ENCODE assay signal across 25 mouse cellular contexts in the genomic region with DNA sequence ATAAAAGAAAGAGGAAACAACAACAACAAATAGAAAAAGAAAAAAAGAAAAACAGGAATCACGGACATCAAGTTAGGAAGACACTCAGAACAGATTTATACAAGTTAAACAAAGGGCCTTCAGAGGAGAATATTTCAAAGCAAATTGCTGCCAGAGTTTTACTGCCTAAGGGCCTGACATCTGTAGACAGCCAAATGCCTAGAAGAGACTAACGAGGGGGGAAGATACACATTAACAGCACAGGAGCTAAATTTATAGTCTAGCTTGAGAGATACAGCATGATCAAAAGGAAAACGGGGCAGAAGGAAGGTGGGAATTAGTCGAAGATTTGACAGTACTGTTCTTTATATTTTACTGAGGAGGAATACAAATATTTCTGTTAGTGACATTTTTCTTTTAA.
DNase-seq lines count a peak whose midpoint lies in the region; ATAC-seq and TF ChIP-seq lines count a peak whose summit lies in the region.
"Had no signal": no experiment of that assay in that cellular context is flagged by ENCODE, and none has a peak within 500 bp of the region (broad histone marks: within the 10 kb centered on the region; RNA-seq: fewer than 3 reads in every experiment).

No protein-coding gene starts in this region.

- H3K36me3 ChIP-seq in embryonic facial prominence, embryonic 11.5 days (replicated peaks; ENCODE audit: control insufficient read depth, insufficient read depth, low read depth, low read length): no peaks in the 10 kb centered on the region
- no peaks in the 10 kb centered on the region for H3K36me3 ChIP-seq in embryonic facial prominence, embryonic 10.5 days (replicated peaks)
- H3K36me3 ChIP-seq in kidney, postnatal 0 days (ENCODE audit: insufficient read depth, low read length): no peaks in the 10 kb centered on the region
- H3K36me3 ChIP-seq in kidney, embryonic 16.5 days (ENCODE audit: insufficient read depth, low read length): no peaks in the 10 kb centered on the region
- no peaks in the 10 kb centered on the region for H3K36me3 ChIP-seq in neural tube, embryonic 13.5 days
- H3K36me3 ChIP-seq in neural tube, embryonic 15.5 days: no peaks in the 10 kb centered on the region
- no peaks in the 10 kb centered on the region for H3K36me3 ChIP-seq in heart, embryonic 12.5 days
- H3K36me3 ChIP-seq: G1E; liver, embryonic 12.5 days had no signal

- no peak for TF ChIP-seq CTCF in kidney, postnatal 0 days (IDR thresholded peaks at IDR 0.05; ENCODE audit: low read depth)

- H3K4me3 ChIP-seq in embryonic facial prominence, embryonic 11.5 days (ENCODE audit: low read depth, low read length): no peak overlapping the region
- H3K4me3 ChIP-seq in embryonic facial prominence, embryonic 10.5 days: no peak overlapping the region
- H3K4me3 ChIP-seq in kidney, postnatal 0 days (replicated peaks; ENCODE audit: low read depth, low read length): no peak overlapping the region
- H3K4me3 ChIP-seq in kidney, embryonic 16.5 days (ENCODE audit: low read length): no peak overlapping the region
- H3K4me3 ChIP-seq in neural tube, embryonic 13.5 days: no peak overlapping the region
- no peak overlapping the region for H3K4me3 ChIP-seq in neural tube, embryonic 15.5 days (replicated peaks)
- H3K4me3 ChIP-seq in heart, embryonic 12.5 days: no peak overlapping the region
- H3K4me3 ChIP-seq: liver, embryonic 12.5 days had no signal

- peak; percentile 20 for DNase-seq in embryonic facial prominence, embryonic 11.5 days (ENCODE audit: low spot score)
- DNase-seq in embryonic facial prominence, embryonic 10.5 days (ENCODE audit: low spot score): no peak
- peak; percentile 47 for DNase-seq in kidney, postnatal 0 days (ENCODE audit: low spot score)
- no peak for DNase-seq in ovary, adult 18-20 months (ENCODE audit: low spot score)
- DNase-seq: adrenal gland, postnatal 10 days; cerebellum, adult 11-12 months; cerebellum, adult 9-11 months; gastrocnemius, postnatal 25 days; heart, adult 11 months; kidney, adult 11 months; layer of hippocampus, postnatal 36 days; left cerebral cortex, postnatal 4 days; liver, postnatal 0 days; lung, postnatal 36 days; retina, postnatal 1 day; right cerebral cortex, postnatal 14 days had no signal

- H3K9me3 ChIP-seq in embryonic facial prominence, embryonic 11.5 days (replicated peaks; ENCODE audit: control insufficient read depth, low read length): no peaks in the 10 kb centered on the region
- no peaks in the 10 kb centered on the region for H3K9me3 ChIP-seq in embryonic facial prominence, embryonic 10.5 days
- H3K9me3 ChIP-seq in kidney, postnatal 0 days (replicated peaks; ENCODE audit: low read length): no peaks in the 10 kb centered on the region
- H3K9me3 ChIP-seq in kidney, embryonic 16.5 days (ENCODE audit: low read length): no peaks in the 10 kb centered on the region
- H3K9me3 ChIP-seq in neural tube, embryonic 13.5 days: no peaks in the 10 kb centered on the region
- no peaks in the 10 kb centered on the region for H3K9me3 ChIP-seq in neural tube, embryonic 15.5 days (replicated peaks)
- H3K9me3 ChIP-seq in heart, embryonic 12.5 days (replicated peaks): no peaks in the 10 kb centered on the region
- H3K9me3 ChIP-seq: liver, embryonic 12.5 days had no signal

- no peaks in the 10 kb centered on the region for H3K27me3 ChIP-seq in embryonic facial prominence, embryonic 11.5 days (ENCODE audit: control insufficient read depth, insufficient read depth, low read length)
- no peaks in the 10 kb centered on the region for H3K27me3 ChIP-seq in embryonic facial prominence, embryonic 10.5 days (replicated peaks; ENCODE audit: low read depth, poor library complexity, severe bottlenecking)
- no peaks in the 10 kb centered on the region for H3K27me3 ChIP-seq in kidney, postnatal 0 days (ENCODE audit: insufficient read depth, low read length)
- H3K27me3 ChIP-seq in kidney, embryonic 16.5 days (ENCODE audit: insufficient read depth, low read length): no peaks in the 10 kb centered on the region
- H3K27me3 ChIP-seq in neural tube, embryonic 13.5 days: no peaks in the 10 kb centered on the region
- no peaks in the 10 kb centered on the region for H3K27me3 ChIP-seq in neural tube, embryonic 15.5 days (replicated peaks)
- H3K27me3 ChIP-seq in heart, embryonic 12.5 days (replicated peaks): no peaks in the 10 kb centered on the region
- H3K27me3 ChIP-seq: liver, embryonic 12.5 days; Patski had no signal

- H3K4me1 ChIP-seq in embryonic facial prominence, embryonic 11.5 days (ENCODE audit: control insufficient read depth, insufficient read depth, low read length): no peaks in the 10 kb centered on the region
- H3K4me1 ChIP-seq in embryonic facial prominence, embryonic 10.5 days: no peaks in the 10 kb centered on the region; the same call in 1 of the 2 replicates
- H3K4me1 ChIP-seq in kidney, postnatal 0 days (replicated peaks; ENCODE audit: insufficient read depth, low read length): no peaks in the 10 kb centered on the region
- peaks cover 6% of the 10 kb centered on the region; the same call in 1 of the 2 replicates for H3K4me1 ChIP-seq in kidney, embryonic 16.5 days (ENCODE audit: insufficient read depth, low read length)
- H3K4me1 ChIP-seq in neural tube, embryonic 13.5 days (replicated peaks): peaks cover 12% of the 10 kb centered on the region
- H3K4me1 ChIP-seq in neural tube, embryonic 15.5 days: no peaks in the 10 kb centered on the region
- no peaks in the 10 kb centered on the region for H3K4me1 ChIP-seq in heart, embryonic 12.5 days (replicated peaks)
- H3K4me1 ChIP-seq: liver, embryonic 12.5 days had no signal

- no peak overlapping the region for H3K4me2 ChIP-seq in embryonic facial prominence, embryonic 11.5 days (ENCODE audit: low read depth, low read length)
- H3K4me2 ChIP-seq in kidney, postnatal 0 days (ENCODE audit: low read length): no peak overlapping the region
- H3K4me2 ChIP-seq in kidney, embryonic 16.5 days (replicated peaks; ENCODE audit: low read depth, low read length): no peak overlapping the region
- no peak overlapping the region for H3K4me2 ChIP-seq in neural tube, embryonic 13.5 days
- H3K4me2 ChIP-seq in neural tube, embryonic 15.5 days: no peak overlapping the region
- H3K4me2 ChIP-seq in heart, embryonic 12.5 days: no peak overlapping the region
- H3K4me2 ChIP-seq: heart, embryonic 11.5 days; hindbrain, embryonic 14.5 days; liver, embryonic 12.5 days had no signal

- no peak overlapping the region for H3K27ac ChIP-seq in embryonic facial prominence, embryonic 11.5 days (replicated peaks; ENCODE audit: low read depth, low read length)
- H3K27ac ChIP-seq in embryonic facial prominence, embryonic 10.5 days (replicated peaks): no peak overlapping the region
- no peak overlapping the region for H3K27ac ChIP-seq in kidney, postnatal 0 days
- no peak overlapping the region for H3K27ac ChIP-seq in kidney, embryonic 16.5 days (ENCODE audit: low read length)
- H3K27ac ChIP-seq in neural tube, embryonic 13.5 days (replicated peaks): no peak overlapping the region
- no peak overlapping the region for H3K27ac ChIP-seq in neural tube, embryonic 15.5 days (replicated peaks)
- H3K27ac ChIP-seq in heart, embryonic 12.5 days (ENCODE audit: poor library complexity, severe bottlenecking): no peak overlapping the region
- H3K27ac ChIP-seq: hindbrain, embryonic 14.5 days; liver, embryonic 12.5 days had no signal

- no peak for ATAC-seq in embryonic facial prominence, embryonic 11.5 days (replicated peaks; ENCODE audit: insufficient number of reproducible peaks, low FRiP score, low TSS enrichment, low read depth)
- no peak for ATAC-seq in kidney, postnatal 0 days (replicated peaks; ENCODE audit: low FRiP score, low read depth)
- no peak; the same call in 1 of the 2 replicates for ATAC-seq in kidney, embryonic 16.5 days (ENCODE audit: low FRiP score, low TSS enrichment)
- peak; percentile 56 for ATAC-seq in neural tube, embryonic 13.5 days (ENCODE audit: low read depth)
- no peak for ATAC-seq in neural tube, embryonic 15.5 days (ENCODE audit: low FRiP score)
- no peak for ATAC-seq in heart, embryonic 12.5 days (ENCODE audit: insufficient number of reproducible peaks, low FRiP score)
- ATAC-seq: liver, embryonic 12.5 days; liver, postnatal 0 days; Patski had no signal

- H3K9ac ChIP-seq in embryonic facial prominence, embryonic 11.5 days (replicated peaks; ENCODE audit: low read length): no peak overlapping the region
- no peak overlapping the region for H3K9ac ChIP-seq in kidney, postnatal 0 days (ENCODE audit: low read depth, low read length)
- no peak overlapping the region for H3K9ac ChIP-seq in kidney, embryonic 16.5 days (replicated peaks; ENCODE audit: low read length)
- H3K9ac ChIP-seq in neural tube, embryonic 13.5 days: no peak overlapping the region
- no peak overlapping the region for H3K9ac ChIP-seq in neural tube, embryonic 15.5 days (replicated peaks)
- H3K9ac ChIP-seq in heart, embryonic 12.5 days: no peak overlapping the region
- H3K9ac ChIP-seq: hindbrain, embryonic 14.5 days; liver, embryonic 12.5 days; liver, postnatal 0 days had no signal

- 32% methylated on average over 4 of the region's 4 CpGs for WGBS in embryonic facial prominence, embryonic 11.5 days
- WGBS in embryonic facial prominence, embryonic 10.5 days: 41% methylated on average over 4 of the region's 4 CpGs
- WGBS in kidney, postnatal 0 days: 5% methylated on average over 4 of the region's 4 CpGs
- WGBS in kidney, embryonic 16.5 days: 8% methylated on average over 4 of the region's 4 CpGs
- 12% methylated on average over 4 of the region's 4 CpGs for WGBS in neural tube, embryonic 13.5 days
- 11% methylated on average over 4 of the region's 4 CpGs for WGBS in neural tube, embryonic 15.5 days
- WGBS in heart, embryonic 12.5 days: 68% methylated on average over 4 of the region's 4 CpGs

Comparison
In these comparisons a context has a peak if more than half of its experiments do, and no peak if none do; other contexts are left out.
1. DNase-seq: peak in embryonic facial prominence, embryonic 11.5 days (single experiment) and kidney, postnatal 0 days (single experiment); none in embryonic facial prominence, embryonic 10.5 days (single experiment) and ovary, adult 18-20 months (single experiment).